Mouse (Mus musculus) CH12F3 (cell line): ENCODE results near the gene Tnfrsf23.

ENCODE experiments used
- in situ Hi-C: fragments of 300-500 bp; cut with MboI; formaldehyde crosslinking; loops from 2 replicates; pipeline ENCODE4 v1.14.3; 2020; ENCODE audit warnings: low sequenced_read_pairs

Gene Tnfrsf23

GRCm38 (mm10) chr7:143685359-143686067, at the start of gene Tnfrsf23:
Tnfrsf23 (minus strand) TSS chr7:143685872.
- in situ Hi-C loops: no loop called here

- in situ Hi-C loops: no loop called here
These were observed 48.1 kb upstream of the Tnfrsf23 start for GRCm38 (mm10) chr7:143733746-143734145.

GRCm38 (mm10) chr7:143729886-143730285, 44.2 kb upstream of the Tnfrsf23 start:
- in situ Hi-C loops: no loop called here

- in situ Hi-C loops: no loop called here
These were observed 40.7 kb upstream of the Tnfrsf23 start for GRCm38 (mm10) chr7:143726396-143726795.

GRCm38 (mm10) chr7:143723841-143724240, 38.2 kb upstream of the Tnfrsf23 start:
- in situ Hi-C loops: no loop called here

- in situ Hi-C loops: no loop called here
These were observed 37.0 kb upstream of the Tnfrsf23 start for GRCm38 (mm10) chr7:143722646-143723045.

- in situ Hi-C loops: no loop called here
These were observed 32.1 kb upstream of the Tnfrsf23 start for GRCm38 (mm10) chr7:143717811-143718210.

- in situ Hi-C loops: no loop called here
These were observed 27.7 kb upstream of the Tnfrsf23 start for GRCm38 (mm10) chr7:143713421-143713820.

GRCm38 (mm10) chr7:143712771-143713348, 27.2 kb upstream of the Tnfrsf23 start:
- in situ Hi-C loops: no loop called here

- in situ Hi-C loops: no loop called here
These were observed 26.4 kb upstream of the Tnfrsf23 start for GRCm38 (mm10) chr7:143712023-143712422.

GRCm38 (mm10) chr7:143711381-143711780, 25.7 kb upstream of the Tnfrsf23 start:
- in situ Hi-C loops: no loop called here

- in situ Hi-C loops: loop anchor here (5.0 kb wide), 1 partner anchor 53 kb away; no protein-coding TSS in a partner anchor
These were observed 23.7 kb upstream of the Tnfrsf23 start for GRCm38 (mm10) chr7:143709395-143709794.

GRCm38 (mm10) chr7:143706697-143707438, 21.2 kb upstream of the Tnfrsf23 start:
- in situ Hi-C loops: loop anchor here (5.0 kb wide), 1 partner anchor 55 kb away; no protein-coding TSS in a partner anchor

- in situ Hi-C loops: loop anchor here (10.0 kb wide), 1 partner anchor 111 kb away; no protein-coding TSS in a partner anchor
These were observed 10.5 kb upstream of the Tnfrsf23 start for GRCm38 (mm10) chr7:143696140-143696539.

- in situ Hi-C loops: loop anchor here (10.0 kb wide), 1 partner anchor 110 kb away; no protein-coding TSS in a partner anchor
These were observed 8.9 kb upstream of the Tnfrsf23 start for GRCm38 (mm10) chr7:143694550-143694949.

- in situ Hi-C loops: loop anchor here (10.0 kb wide), 1 partner anchor 108 kb away; no protein-coding TSS in a partner anchor
These were observed 7.3 kb upstream of the Tnfrsf23 start for GRCm38 (mm10) chr7:143692746-143693510.

GRCm38 (mm10) chr7:143691909-143692308, 6.2 kb upstream of the Tnfrsf23 start:
- in situ Hi-C loops: loop anchor here (10.0 kb wide), 1 partner anchor 107 kb away; no protein-coding TSS in a partner anchor

GRCm38 (mm10) chr7:143691181-143691580, 5.5 kb upstream of the Tnfrsf23 start:
- in situ Hi-C loops: loop anchor here (10.0 kb wide), 1 partner anchor 106 kb away; no protein-coding TSS in a partner anchor

GRCm38 (mm10) chr7:143689946-143690345, 4.3 kb upstream of the Tnfrsf23 start:
- in situ Hi-C loops: loop anchor here (10.0 kb wide), 1 partner anchor 105 kb away; no protein-coding TSS in a partner anchor

- in situ Hi-C loops: no loop called here
These were observed 3.8 kb upstream of the Tnfrsf23 start for GRCm38 (mm10) chr7:143689481-143689880.
